ENCODE assay signal across 27 mouse cellular contexts in genomic region chr15:84388698-84389131, GRCm38 (mm10). TPM values are rescaled to one million over a fixed set of nuclear protein-coding genes. Genes with fewer than 3 reads are reported as not detected.
DNase-seq lines count a peak whose midpoint lies in the region; ATAC-seq and TF ChIP-seq lines count a peak whose summit lies in the region.
"Had no signal": no experiment of that assay in that cellular context is flagged by ENCODE, and none has a peak within 500 bp of the region (broad histone marks: within the 10 kb centered on the region; RNA-seq: fewer than 3 reads in every experiment).

No protein-coding gene starts in this region.

- H3K27ac ChIP-seq in layer of hippocampus, adult 2 months: peak overlapping the region; percentile 39; the same call in 1 of the 2 replicates
- peak overlapping the region; percentile 32; the same call in 1 of the 2 replicates for H3K27ac ChIP-seq in thymus, adult 2 months (ENCODE audit: control insufficient read depth, insufficient read depth, low read length)
- H3K27ac ChIP-seq: embryonic facial prominence, embryonic 13.5 days; forebrain, embryonic 12.5 days; heart, embryonic 10.5 days; hindbrain, postnatal 0 days; limb, embryonic 10.5 days; liver, embryonic 15.5 days; lung, embryonic 15.5 days; macrophage; midbrain, embryonic 10.5 days; neural tube, embryonic 15.5 days; stomach, postnatal 0 days had no signal

- H3K4me1 ChIP-seq in thymus, adult 2 months (replicated peaks; ENCODE audit: control insufficient read depth, insufficient read depth, low read length): peaks cover 37% of the 10 kb centered on the region
- H3K4me1 ChIP-seq: embryonic facial prominence, embryonic 13.5 days; liver, embryonic 15.5 days; lung, embryonic 15.5 days had no signal

- ATAC-seq in hematopoietic stem cell, adult 5-6 weeks (replicated peaks in 1 of 2; ENCODE audit: insufficient read depth in 1 of 2, low FRiP score in 2 of 2, low TSS enrichment in 1 of 2, low read depth in 1 of 2, poor library complexity in 2 of 2, severe bottlenecking in 2 of 2): peak; percentile 9 to 57; a peak in 2 of 4 replicates
- ATAC-seq: hindbrain, postnatal 0 days; midbrain, embryonic 16.5 days had no signal

- H3K27me3 ChIP-seq in thymus, adult 2 months (ENCODE audit: control insufficient read depth, insufficient read depth, low read length): no peaks in the 10 kb centered on the region
- H3K27me3 ChIP-seq: embryonic facial prominence, embryonic 13.5 days; forebrain, embryonic 12.5 days; liver, embryonic 15.5 days; lung, embryonic 15.5 days; neural tube, embryonic 15.5 days had no signal

- no peak for TF ChIP-seq POLR2A in thymus, adult 2 months (IDR thresholded peaks at IDR 0.05; ENCODE audit: control insufficient read depth, extremely low read depth, insufficient read depth, low read length, poor library complexity)

- DNase-seq in layer of hippocampus, adult 2 months (ENCODE audit: low spot score in 2 of 2): no peak
- DNase-seq in layer of hippocampus, postnatal 36 days: no peak
- DNase-seq in thymus, adult 2 months: peak; percentile 64
- DNase-seq in thymus, postnatal 4 days: peak; percentile 65
- no peak for DNase-seq in urinary bladder, postnatal 10 days (ENCODE audit: low spot score)
- no peak for DNase-seq in adrenal gland, adult 18-20 months (ENCODE audit: low spot score in 2 of 2)
- no peak for DNase-seq in cerebellum, adult 9-10 months
- DNase-seq: adrenal gland, postnatal 25 days; cerebellum, adult 9-11 months; kidney, adult 18-20 months; kidney, postnatal 10 days; liver had no signal

- TF ChIP-seq CTCF in layer of hippocampus, adult 2 months (conservative IDR thresholded peaks at IDR 0.05): no peak
- TF ChIP-seq CTCF in thymus, adult 2 months (IDR thresholded peaks at IDR 0.05; ENCODE audit: borderline replicate concordance, control insufficient read depth, extremely low read depth, insufficient read depth, low read length, poor library complexity): no peak

- no peak overlapping the region for H3K4me3 ChIP-seq in layer of hippocampus, adult 2 months
- no peak overlapping the region for H3K4me3 ChIP-seq in thymus, adult 2 months (ENCODE audit: control insufficient read depth, insufficient read depth, low read length)
- H3K4me3 ChIP-seq: embryonic facial prominence, embryonic 13.5 days; erythroblast, embryonic 14.5 days; forebrain, embryonic 12.5 days; heart, embryonic 10.5 days; limb, embryonic 10.5 days; liver, embryonic 15.5 days; lung, embryonic 15.5 days; midbrain, embryonic 10.5 days; neural tube, embryonic 15.5 days had no signal

- H3K36me3 ChIP-seq in thymus, adult 2 months (ENCODE audit: control insufficient read depth, insufficient read depth, low read length): no peaks in the 10 kb centered on the region
- H3K36me3 ChIP-seq: forebrain, embryonic 12.5 days; heart, embryonic 10.5 days; limb, embryonic 10.5 days; liver, embryonic 15.5 days; lung, embryonic 15.5 days had no signal

- WGBS in thymus, adult 2 months: 5% methylated on average over 8 of the region's 8 CpGs

RNA-seq across cellular contexts. Expression of gene Shisal1, which starts 58.2 kb away (rescaled TPM):
- 10 to 100 TPM; 61.4 to 63.9 TPM for total RNA-seq in layer of hippocampus, adult 2 months (2021)
- total RNA-seq in layer of hippocampus, postnatal 36 days (2021): 10 to 100 TPM; 59.9 to 61.7 TPM
- 0.15 TPM in 1 of 2 replicates, not detected in the other for total RNA-seq in hematopoietic stem cell, adult 5-6 weeks (2017)
- polyA plus RNA-seq in thymus, adult 2 months (2012; rRNA removed): 9.3 and 10.4 TPM in 2 replicates
- 1 to 10 TPM; 1.5 to 1.8 TPM for total RNA-seq in adrenal gland, adult 18-20 months (2021)
- total RNA-seq: MEL had no signal
- polyA plus RNA-seq: erythroblast, embryonic 14.5 days; macrophage had no signal

Comparison
In these comparisons a context has a peak if more than half of its experiments do, and no peak if none do; other contexts are left out.
1. DNase-seq: peak in thymus, adult 2 months (single experiment) and thymus, postnatal 4 days (single experiment); none in layer of hippocampus, adult 2 months (0 of 2), layer of hippocampus, postnatal 36 days (0 of 2), urinary bladder, postnatal 10 days (single experiment), adrenal gland, adult 18-20 months (0 of 2) and cerebellum, adult 9-10 months (single experiment).
2. RNA of gene Shisal1, which starts 58.2 kb away (total RNA-seq): 61.4 to 63.9 TPM in layer of hippocampus, adult 2 months and 59.9 to 61.7 TPM in layer of hippocampus, postnatal 36 days; 1.5 to 1.8 TPM in adrenal gland, adult 18-20 months and 0.15 TPM in hematopoietic stem cell, adult 5-6 weeks; every median in the first group is over 10 times any median in the second.